Mouse (Mus musculus) heart, embryonic 14.5 days (tissue): Measurements from ENCODE around the gene Fbxw2. TPM values are rescaled to one million over a fixed set of nuclear protein-coding genes. Genes with fewer than 3 reads are reported as not detected.
"Not testable (repeated sequence)": the region's sequence is repeated elsewhere in the genome, so short reads cannot be mapped to it uniquely, and the experiment has no call there.

Experiments used
- ATAC-seq: fragments of 200-750 bp; cut with Nextera tagmentation; 2 replicates; pipeline ENCODE4 v1.8.0; 2017; ENCODE audit warnings: low read depth, moderate TSS enrichment; ENCODE audit not compliant: insufficient number of reproducible peaks, insufficient read depth, low FRiP score
- H3K27ac ChIP-seq, 2 experiments: fragments of 200-500 bp in 1 of 2; fragments of 300-500 bp in 1 of 2; sonication (generic) in 1 of 2; replicated peaks in 1 of 2; 2 replicates each; pipeline ENCODE4 v1.5.1; 2012 to 2014; ENCODE audit warnings: low read depth in 2 of 2, low read length in 2 of 2, control low read depth in 1 of 2, mild to moderate bottlenecking in 1 of 2, mixed read lengths in 1 of 2; ENCODE audit not compliant: control insufficient read depth in 1 of 2, insufficient read depth in 1 of 2
- H3K27me3 ChIP-seq: fragments of 300-500 bp; sonication (generic); 2 replicates; pipeline ENCODE4 v1.6.1; 2014; ENCODE audit warnings: mild to moderate bottlenecking, low read length, control low read depth; ENCODE audit not compliant: control insufficient read depth, insufficient read depth
- H3K36me3 ChIP-seq: fragments of 300-500 bp; sonication (generic); 2 replicates; pipeline ENCODE4 v1.6.1; 2014; ENCODE audit warnings: mild to moderate bottlenecking, control low read depth, low read length, mixed read lengths; ENCODE audit not compliant: control insufficient read depth, insufficient read depth
- H3K4me1 ChIP-seq, 2 experiments: fragments of 200-500 bp in 1 of 2; fragments of 300-500 bp in 1 of 2; sonication (generic) in 1 of 2; 2 replicates each; pipeline ENCODE4 v1.6.1; 2012 to 2014; ENCODE audit warnings: low read length in 2 of 2, control low read depth in 1 of 2, mixed read lengths in 1 of 2; ENCODE audit not compliant: control insufficient read depth in 2 of 2, insufficient read depth in 2 of 2
- H3K4me2 ChIP-seq: fragments of 300-500 bp; sonication (generic); 2 replicates; pipeline ENCODE4 v1.6.1; 2014; ENCODE audit warnings: mild to moderate bottlenecking, low read length
- H3K4me3 ChIP-seq, 2 experiments: fragments of 200-500 bp in 1 of 2; fragments of 300-500 bp in 1 of 2; sonication (generic) in 1 of 2; 2 replicates each; pipeline ENCODE4 v1.5.1; 2012 to 2014; ENCODE audit warnings: low read length in 2 of 2, mild to moderate bottlenecking in 2 of 2, control low read depth in 1 of 2, low read depth in 1 of 2, moderate library complexity in 1 of 2; ENCODE audit not compliant: control insufficient read depth in 1 of 2, insufficient read depth in 1 of 2
- H3K9ac ChIP-seq: fragments of 300-500 bp; sonication (generic); 2 replicates; pipeline ENCODE4 v1.6.1; 2014; ENCODE audit warnings: mild to moderate bottlenecking, low read length
- H3K9me3 ChIP-seq: fragments of 300-500 bp; sonication (generic); 2 replicates; pipeline ENCODE4 v1.6.1; 2016; ENCODE audit warnings: low read length, control low read depth; ENCODE audit not compliant: control insufficient read depth
- WGBS: fragments of 180-500 bp; shearing (Covaris S2); extraction: QIAGEN DNeasy Blood & Tissue Kit; methylation state at CpG from one replicate; pipeline ENCODE4 v1.1.7; 2014; 5-methylcytosine and 5-hydroxymethylcytosine counted together
- polyA plus RNA-seq: library from polyadenylated mRNA; unstranded; fragments of >200 nt; fragmentation: Nextera tagmentation; extraction: Ambion mirVana; gene quantifications from 2 replicates; pipeline ENCODE4 v1.2.1, GENCODE M21; 2014

The Fbxw2 gene
- polyA plus RNA-seq, 1 experiment from 2014 or later = 51.0 TPM

- ATAC-seq = peak; percentile 95
- H3K4me3 ChIP-seq = peak overlapping the region; percentile 66 to 67
- H3K27ac ChIP-seq = peak overlapping the region; percentile 89 to 92
- 6% methylated on average over 39 of the region's 39 CpGs for WGBS
- H3K4me1 ChIP-seq = peaks cover 10 to 29% of the 10 kb centered on the region in 2 experiments
- no peaks in the 10 kb centered on the region for H3K9me3 ChIP-seq
- peak overlapping the region; percentile 88 for H3K9ac ChIP-seq
- no peaks in the 10 kb centered on the region for H3K27me3 ChIP-seq
- H3K4me2 ChIP-seq = peak overlapping the region; percentile 82
- peaks cover 32% of the 10 kb centered on the region for H3K36me3 ChIP-seq
Observed at GRCm38 (mm10) chr2:34801516-34802482, 24.3 kb downstream of the Fbxw2 start.

- H3K9me3 ChIP-seq = no peaks in the 10 kb centered on the region
- H3K9ac ChIP-seq = peak overlapping the region; percentile 83
- ATAC-seq = no peak
- whole genome bisulfite sequencing = 67% methylated on average over 7 of the region's 7 CpGs
- peak overlapping the region in 1 of 2 experiments; percentile 61; a peak in 2 of 4 replicates for H3K27ac ChIP-seq
- peak overlapping the region in 1 of 2 experiments; percentile 80; a peak in 2 of 4 replicates for H3K4me3 ChIP-seq
- peaks cover 8 to 29% of the 10 kb centered on the region in 2 experiments for H3K4me1 ChIP-seq
- H3K27me3 ChIP-seq = no peaks in the 10 kb centered on the region
- peak overlapping the region; percentile 86 for H3K4me2 ChIP-seq
- H3K36me3 ChIP-seq = peaks cover 30% of the 10 kb centered on the region
Observed at GRCm38 (mm10) chr2:34800371-34800770, 25.7 kb downstream of the Fbxw2 start.

GRCm38 (mm10) chr2:34799357-34800256 lies 26.5 kb downstream of the Fbxw2 start, which contains the start of gene Rabepk:
Gene Rabepk, minus strand, starts transcription at chr2:34799912.
- peak; percentile 57 for ATAC-seq
- Histone ChIP-seq H3K36me3 (peaks cover 30% of the 10 kb centered on the region), H3K4me1 (peaks cover 8 to 25% of the 10 kb centered on the region in 2 experiments), H3K9ac (peak within 1 kb of the TSS; percentile 83), H3K9me3 (no peaks in the 10 kb centered on the region), H3K4me2 (peak within 1 kb of the TSS; percentile 86), H3K27me3 (no peaks in the 10 kb centered on the region), H3K27ac (peak within 1 kb of the TSS; percentile 61 to 80), H3K4me3 (peak within 1 kb of the TSS; percentile 80 to 90)
- 3% methylated on average over 44 of the region's 44 CpGs for WGBS

- Histone ChIP-seq H3K9ac (no peak overlapping the region), H3K36me3 (peaks cover 37% of the 10 kb centered on the region), H3K4me1 (peaks cover 5 to 9% of the 10 kb centered on the region in 2 experiments), H3K9me3 (no peaks in the 10 kb centered on the region), H3K4me2 (no peak overlapping the region), H3K27me3 (no peaks in the 10 kb centered on the region), H3K27ac (no peak overlapping the region), H3K4me3 (no peak overlapping the region)
- no peak for ATAC-seq
- WGBS = 82% methylated on average over 7 of the region's 7 CpGs
Observed at GRCm38 (mm10) chr2:34795426-34795825, 30.7 kb downstream of the Fbxw2 start.

- Histone ChIP-seq H3K27me3 (no peaks in the 10 kb centered on the region), H3K4me2 (no peak overlapping the region), H3K27ac (no peak overlapping the region), H3K36me3 (peaks cover 42% of the 10 kb centered on the region), H3K9ac (no peak overlapping the region), H3K4me3 (no peak overlapping the region), H3K9me3 (no peaks in the 10 kb centered on the region), H3K4me1 (peaks cover 2 to 4% of the 10 kb centered on the region in 2 experiments; a peak in 3 of 4 replicates)
- WGBS = 88% methylated on average over 2 of the region's 2 CpGs
- no peak for ATAC-seq
Observed at GRCm38 (mm10) chr2:34794511-34794910, 31.6 kb downstream of the Fbxw2 start.

- not testable (repeated sequence) for H3K4me2 ChIP-seq, H3K9ac ChIP-seq, H3K4me1 ChIP-seq, H3K9me3 ChIP-seq, H3K4me3 ChIP-seq, H3K27ac ChIP-seq, H3K27me3 ChIP-seq, ATAC-seq
- 92% methylated on average over 2 of the region's 2 CpGs for WGBS
- peaks cover 42% of the 10 kb centered on the region for H3K36me3 ChIP-seq
Observed at GRCm38 (mm10) chr2:34792543-34792942, 33.6 kb downstream of the Fbxw2 start.

GRCm38 (mm10) chr2:34790282-34790681 lies 35.8 kb downstream of the Fbxw2 start:
- no peaks in the 10 kb centered on the region for H3K27me3 ChIP-seq
- no peak overlapping the region for H3K27ac ChIP-seq
- peaks cover 38% of the 10 kb centered on the region for H3K36me3 ChIP-seq
- WGBS = 87% methylated on average over 8 of the region's 8 CpGs
- no peaks in the 10 kb centered on the region for H3K9me3 ChIP-seq
- no peak overlapping the region for H3K4me2 ChIP-seq
- no peak overlapping the region for H3K4me3 ChIP-seq
- no peak for ATAC-seq
- H3K4me1 ChIP-seq = peaks cover 0 to 4% of the 10 kb centered on the region in 2 experiments; a peak in 1 of 4 replicates
- no peak overlapping the region for H3K9ac ChIP-seq
